Mouse (Mus musculus): ENCODE results near the gene Gm10295.

DNA sequence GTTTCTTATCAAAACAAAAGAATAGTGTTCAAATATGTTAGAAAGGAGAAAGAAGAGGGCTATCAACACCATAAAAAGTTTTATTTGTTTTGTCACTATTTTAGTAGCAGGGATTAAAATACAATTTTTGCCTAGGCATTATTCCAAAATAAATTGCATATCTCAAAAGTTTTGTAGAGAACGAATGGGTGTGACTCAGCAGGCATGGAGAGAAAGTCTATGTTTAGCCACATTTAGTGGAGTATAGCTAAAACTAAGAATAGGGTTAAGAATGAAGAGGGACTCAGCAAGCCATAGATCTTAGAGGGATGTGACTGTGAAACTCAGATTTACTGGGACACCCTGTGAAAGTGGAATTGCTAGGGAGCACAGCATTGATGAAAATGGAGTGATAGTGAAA lies 47.1 kb upstream of the Gm10295 start:
- TF ChIP-seq ZNF384 (IDR thresholded peaks at IDR 0.05; ENCODE audit: low read depth, low read length): no peak
- no peak for TF ChIP-seq HCFC1 (IDR thresholded peaks at IDR 0.05; ENCODE audit: borderline replicate concordance, insufficient read depth, low read length)
- no peak for TF ChIP-seq MAFK (IDR thresholded peaks at IDR 0.05; ENCODE audit: insufficient read depth, low read depth, low read length)
- TF ChIP-seq CHD2 (IDR thresholded peaks at IDR 0.05; ENCODE audit: low read depth, low read length): no peak

Data from ES-E14 (cell line).